Mouse (Mus musculus): ENCODE data around the gene Pawr.

Gene Pawr

DNA sequence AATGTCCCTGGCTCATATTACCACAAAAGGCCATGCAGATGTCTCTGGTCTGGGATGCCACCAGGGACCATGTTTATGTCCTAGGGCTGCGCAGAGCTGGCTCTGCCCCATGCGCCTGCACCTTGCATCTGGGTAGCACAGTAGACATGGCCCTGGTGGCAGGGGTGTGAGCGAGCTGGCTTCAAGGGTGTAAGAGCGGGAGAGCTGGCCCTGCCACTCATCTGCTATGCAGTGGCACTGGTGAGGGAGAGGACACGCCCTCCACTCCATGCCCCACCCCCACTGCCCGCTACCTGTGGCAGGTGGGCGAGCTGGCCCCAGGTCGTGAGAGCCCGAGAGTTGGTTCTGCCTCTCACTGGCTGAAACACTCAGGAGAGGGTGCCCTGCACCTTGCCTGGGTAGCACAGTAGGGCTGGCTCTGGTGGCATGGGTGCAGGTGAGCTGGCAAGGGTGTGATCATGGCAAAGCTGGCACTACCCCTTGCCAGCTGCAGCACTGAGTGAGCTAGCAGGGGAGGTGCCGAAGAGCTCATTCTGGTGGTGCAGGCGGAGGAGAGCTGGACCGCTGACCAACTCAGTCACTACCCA lies 24.8 kb downstream of the Pawr start:
- no peak for DNase-seq (ENCODE audit: low spot score)

- no peak for DNase-seq (ENCODE audit: low spot score)
Observed at GRCm38 (mm10) chr10:108359974-108360373, 28.1 kb downstream of the Pawr start.

DNA sequence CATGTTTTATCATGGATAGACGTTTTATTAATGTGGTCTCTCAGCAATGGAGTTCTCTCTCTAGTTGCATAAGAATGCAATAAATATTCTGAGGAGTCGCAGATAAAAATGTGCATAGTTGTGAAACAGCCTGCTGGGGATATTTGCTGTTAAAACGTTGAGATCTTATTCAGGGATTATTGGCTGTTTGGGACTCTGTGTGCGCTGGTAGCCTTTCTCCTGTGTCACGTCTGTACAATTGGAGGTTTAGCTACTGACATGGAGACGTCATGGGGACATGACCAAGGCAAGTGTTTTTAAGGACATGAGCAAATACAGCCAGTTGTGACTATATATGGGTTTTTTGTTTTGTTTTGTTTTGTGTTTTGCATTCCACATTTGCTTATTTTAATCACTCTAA lies 28.9 kb downstream of the Pawr start:
- DNase-seq (ENCODE audit: low spot score), result no peak

DNA sequence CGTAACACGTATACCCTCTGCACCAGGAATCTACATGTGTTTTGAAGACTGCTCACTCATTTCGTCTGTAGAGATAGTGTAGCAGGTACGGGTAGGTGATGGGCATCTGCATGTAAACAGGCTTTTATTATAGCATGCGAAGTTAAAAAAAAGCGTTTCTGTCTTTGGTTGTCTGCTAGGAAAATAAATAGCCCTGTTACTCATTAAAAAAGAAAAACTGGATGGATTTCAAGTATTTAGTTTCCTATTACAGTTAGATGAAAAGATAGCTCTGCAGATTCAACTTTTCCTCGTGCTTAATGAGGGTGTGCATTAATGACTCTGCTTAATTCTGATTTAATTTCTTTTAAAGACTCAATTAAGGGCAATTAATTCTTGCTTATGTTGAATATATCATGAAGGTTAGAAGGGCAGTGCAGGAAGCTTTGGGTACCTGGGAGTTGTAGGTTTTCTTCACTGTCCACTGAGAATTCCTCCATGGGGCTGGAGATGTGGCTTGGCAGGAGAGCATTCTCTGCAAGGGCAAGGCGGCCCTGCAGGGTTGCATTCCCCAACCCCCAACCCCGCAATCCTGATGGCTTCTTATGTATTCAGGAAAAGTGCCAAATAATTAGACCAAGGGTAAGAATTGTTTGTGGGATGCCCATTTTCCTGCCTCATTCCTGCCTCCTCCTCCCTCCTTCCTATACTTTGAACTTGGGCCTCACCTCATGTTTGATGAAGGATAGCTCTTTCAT lies 29.7 kb downstream of the Pawr start:
- DNase-seq (ENCODE audit: low spot score), result no peak

- DNase-seq (ENCODE audit: low spot score), result no peak
Observed at GRCm38 (mm10) chr10:108363932-108364331, 32.0 kb downstream of the Pawr start.

DNA sequence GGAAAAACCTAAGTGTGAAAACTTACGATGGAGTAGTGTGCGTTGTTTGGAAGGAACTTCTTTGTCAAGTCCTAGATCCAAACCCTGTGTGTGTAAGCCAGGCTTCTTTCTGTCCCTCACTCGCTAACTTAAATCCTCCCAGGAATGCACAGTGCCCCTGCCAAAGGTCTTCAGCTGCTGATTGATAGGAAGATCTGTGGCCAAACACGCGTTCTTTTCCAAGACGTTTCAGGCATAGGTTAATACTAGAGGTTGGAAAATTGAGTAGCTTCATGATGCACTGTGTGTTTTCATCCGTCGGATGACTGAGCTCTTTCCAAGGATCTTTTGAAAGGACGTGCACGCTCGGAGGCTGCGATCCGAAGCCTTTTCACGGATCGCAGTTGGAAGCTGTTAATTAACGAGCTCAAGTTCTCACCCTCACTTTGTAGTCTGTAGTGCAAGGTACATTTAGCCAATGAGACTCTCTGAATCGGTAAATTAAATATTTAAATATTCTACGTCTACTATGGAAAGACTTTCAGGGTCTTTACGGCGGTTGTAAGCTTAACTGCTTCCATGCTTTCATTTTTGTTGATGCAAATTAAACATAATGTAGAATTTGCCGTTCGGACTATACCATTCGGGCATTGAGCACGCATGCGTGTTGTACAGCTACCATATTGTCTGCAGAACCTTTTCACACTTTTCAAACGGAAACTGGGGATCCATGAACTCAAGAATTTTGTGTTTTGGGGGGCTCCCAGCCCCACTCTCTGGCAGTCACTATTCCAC lies 33.2 kb downstream of the Pawr start:
- DNase-seq (ENCODE audit: low spot score), result no peak

DNA sequence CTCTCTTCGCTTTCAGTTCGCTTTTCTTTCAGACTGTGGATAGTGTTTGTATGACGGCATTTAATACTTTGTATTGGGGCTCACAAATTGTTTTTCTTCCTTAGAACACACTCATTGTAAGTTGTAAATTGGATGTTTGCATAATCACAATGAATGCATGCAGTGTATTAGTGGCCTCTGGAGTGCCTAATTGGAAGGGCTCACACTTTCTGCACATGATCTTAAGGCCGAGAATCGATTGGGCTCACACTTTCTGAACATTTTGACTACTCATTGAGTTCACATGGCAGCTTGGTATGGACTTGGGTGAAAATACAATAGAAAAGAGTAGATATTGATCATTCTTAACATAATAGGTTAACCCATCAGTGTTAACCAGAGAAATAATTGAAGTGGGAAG lies 34.3 kb downstream of the Pawr start:
- no peak for DNase-seq (ENCODE audit: low spot score)

GRCm38 (mm10) chr10:108368358-108368757 lies 36.4 kb downstream of the Pawr start:
- DNase-seq (ENCODE audit: low spot score), result no peak

DNA sequence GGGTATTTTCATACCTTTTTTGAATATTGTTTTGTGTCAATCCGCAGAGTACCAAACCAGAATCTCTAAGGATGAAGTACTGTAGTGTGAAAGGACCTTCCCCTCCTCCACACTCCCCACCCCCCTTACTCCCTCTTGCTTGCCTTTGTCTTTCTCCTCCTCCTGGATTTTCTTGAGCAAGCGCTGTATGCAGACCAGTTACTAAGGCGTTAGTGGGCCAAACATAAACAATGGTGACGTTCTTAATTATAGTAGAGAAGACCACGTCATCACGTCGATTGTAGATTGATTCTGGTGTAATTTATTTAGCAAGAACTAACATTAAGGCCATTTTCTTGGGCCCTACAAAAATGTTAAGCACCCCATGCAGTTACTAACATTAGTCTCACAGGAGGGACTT lies 40.3 kb downstream of the Pawr start:
- no peak for DNase-seq (ENCODE audit: low spot score)

GRCm38 (mm10) chr10:108372858-108373257 lies 40.9 kb downstream of the Pawr start:
- no peak for DNase-seq (ENCODE audit: low spot score)

GRCm38 (mm10) chr10:108375796-108376195 lies 43.9 kb downstream of the Pawr start:
- no peak for DNase-seq (ENCODE audit: low spot score)

- DNase-seq (ENCODE audit: low spot score), result no peak
Observed at GRCm38 (mm10) chr10:108376366-108376765, 44.4 kb downstream of the Pawr start.

DNA sequence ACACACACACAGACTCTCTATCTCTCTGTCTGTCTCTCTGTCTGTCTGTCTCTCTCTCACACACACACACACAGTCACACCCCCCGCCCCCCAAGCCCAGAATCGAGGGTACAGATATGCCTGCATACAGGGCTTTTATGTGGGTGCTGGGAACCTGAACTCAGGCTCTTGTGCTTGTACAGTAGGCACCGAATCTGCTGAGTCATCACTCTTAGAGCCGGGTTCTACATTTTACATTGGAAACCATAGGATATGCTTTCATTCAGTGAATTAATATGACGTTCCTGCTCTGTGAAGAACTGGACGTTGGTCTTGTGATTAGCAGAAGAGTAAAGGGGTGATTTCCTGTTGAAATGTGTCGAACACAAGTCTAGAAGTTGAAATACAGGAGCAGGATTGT lies 45.4 kb downstream of the Pawr start:
- DNase-seq (ENCODE audit: low spot score), result no peak

- no peak for DNase-seq (ENCODE audit: low spot score)
Observed at GRCm38 (mm10) chr10:108378062-108378461, 46.1 kb downstream of the Pawr start.

GRCm38 (mm10) chr10:108378479-108378878 lies 46.6 kb downstream of the Pawr start:
- no peak for DNase-seq (ENCODE audit: low spot score)

- DNase-seq (ENCODE audit: low spot score), result no peak
Observed at GRCm38 (mm10) chr10:108380715-108381114, 48.8 kb downstream of the Pawr start.

DNA sequence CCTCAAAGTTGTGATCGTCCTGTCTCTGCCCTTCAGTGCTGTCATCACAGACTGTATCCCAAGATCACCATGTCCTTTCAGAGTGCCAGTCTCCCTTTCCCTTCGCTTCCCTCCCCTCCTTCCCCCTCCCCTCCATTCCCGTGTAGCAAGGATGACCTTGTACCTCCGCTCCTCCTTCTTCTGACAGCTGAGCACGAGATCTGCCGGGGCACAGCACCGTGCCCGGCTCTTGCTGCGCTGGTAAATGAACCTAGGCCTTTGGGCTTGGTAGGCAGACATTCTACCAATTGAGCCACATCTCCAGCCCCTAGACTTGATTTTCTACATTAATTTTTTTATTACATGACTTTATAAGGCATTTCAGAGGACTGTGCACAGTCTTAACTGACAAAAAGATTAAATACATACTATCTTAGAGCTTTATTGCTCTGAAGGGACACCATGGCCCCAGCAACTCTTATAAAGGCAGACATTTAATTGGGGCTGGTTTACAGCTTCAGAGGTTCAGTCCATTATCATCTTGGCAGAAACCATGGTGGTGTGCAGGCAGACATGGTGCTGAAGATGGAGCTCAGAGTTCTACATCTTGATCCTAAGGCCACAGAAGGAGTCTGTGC lies 52.3 kb downstream of the Pawr start:
- no peak for DNase-seq (ENCODE audit: low spot score)

DNA sequence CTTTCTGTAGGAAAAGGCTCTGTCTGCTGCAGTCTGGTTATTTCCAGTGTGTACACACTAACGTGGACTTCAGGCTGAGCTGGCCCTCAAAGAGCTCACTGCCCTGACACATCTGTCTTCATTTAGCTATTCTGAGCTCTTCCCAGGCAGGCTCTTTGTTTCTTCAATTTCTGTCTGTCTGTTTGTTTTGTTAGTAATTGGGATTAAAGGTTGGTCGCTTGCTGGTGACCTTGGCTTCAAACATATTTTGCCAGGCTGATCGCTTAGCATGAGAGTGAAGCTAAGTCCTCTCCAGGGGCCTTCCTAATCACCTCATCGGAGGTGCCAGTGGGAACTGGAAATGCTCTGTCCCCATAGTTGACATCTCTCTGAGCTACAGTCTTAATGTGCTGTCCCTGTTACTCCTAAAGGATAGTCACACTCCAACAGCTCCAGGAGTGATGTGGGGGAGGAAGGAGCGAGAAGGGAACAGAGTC lies 53.6 kb downstream of the Pawr start:
- no peak for DNase-seq (ENCODE audit: low spot score)

DNA sequence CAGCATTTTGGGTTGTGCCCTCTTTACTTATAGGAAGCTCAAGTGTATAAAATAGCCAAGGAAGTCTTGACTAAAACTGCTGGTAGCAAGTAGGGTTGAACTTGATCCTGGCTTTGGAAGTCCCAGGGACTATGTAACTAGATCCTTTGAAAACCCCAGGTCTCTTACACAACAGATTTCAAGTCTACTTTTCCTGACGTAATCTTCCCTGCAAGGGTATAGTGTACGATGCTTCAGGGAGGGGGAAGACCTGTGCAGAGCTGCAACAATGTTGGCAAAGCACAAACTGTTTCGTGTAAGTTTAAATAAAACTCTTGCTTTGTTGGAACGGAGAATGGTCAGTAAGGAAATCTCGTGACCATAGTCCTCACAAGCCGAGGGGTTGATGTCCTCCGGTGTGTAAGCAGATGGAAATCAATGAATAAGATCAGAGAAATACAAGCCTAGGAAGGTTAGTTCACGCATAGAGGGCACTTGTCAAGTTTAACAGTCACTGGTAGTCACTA lies 56.5 kb downstream of the Pawr start:
- no peak for DNase-seq (ENCODE audit: low spot score)

GRCm38 (mm10) chr10:108389178-108389926 lies 57.4 kb downstream of the Pawr start:
- no peak for DNase-seq (ENCODE audit: low spot score)

GRCm38 (mm10) chr10:108389927-108390287 lies 58.0 kb downstream of the Pawr start:
- DNase-seq (ENCODE audit: low spot score), result no peak

All from ovary, postnatal 10 days (tissue).